Mouse (Mus musculus) olfactory bulb, adult 2 months (tissue): Measurements from ENCODE around the gene Six1. TPM values are rescaled to one million over a fixed set of nuclear protein-coding genes. Genes with fewer than 3 reads are reported as not detected.

Experiments
- H3K27ac ChIP-seq: fragments of 200-500 bp; 2 replicates; pipeline ENCODE4 v1.5.1; 2012; ENCODE audit warnings: low read depth, low read length; ENCODE audit not compliant: insufficient read depth
- H3K4me1 ChIP-seq: fragments of 200-500 bp; 2 replicates; pipeline ENCODE4 v1.6.1; 2012; ENCODE audit warnings: low read length; ENCODE audit not compliant: control insufficient read depth, insufficient read depth
- H3K4me3 ChIP-seq: fragments of 200-500 bp; 2 replicates; pipeline ENCODE4 v1.5.1; 2012; ENCODE audit warnings: mild to moderate bottlenecking, low read depth, low read length, moderate library complexity; ENCODE audit not compliant: insufficient read depth
- CTCF ChIP-seq: fragments of 200-500 bp; IDR thresholded peaks from 2 replicates; pipeline ENCODE4 v1.5.1; 2012; ENCODE audit warnings: low read depth, mild to moderate bottlenecking, low read length, moderate library complexity; ENCODE audit not compliant: insufficient read depth
- POLR2A ChIP-seq: fragments of 200-500 bp; IDR thresholded peaks from 2 replicates; pipeline ENCODE4 v1.6.1; 2012; ENCODE audit warnings: mild to moderate bottlenecking, low read depth, low read length, moderate library complexity; ENCODE audit not compliant: insufficient read depth
- WGBS: fragments of 180-500 bp; shearing (Covaris S2); methylation state at CpG from one replicate; pipeline ENCODE4 v1.1.7; 2018; 5-methylcytosine and 5-hydroxymethylcytosine counted together
- polyA plus RNA-seq: library from polyadenylated mRNA; stranded (reverse); fragments of >200 nt; gene quantifications from 2 replicates; pipeline ENCODE4 v1.2.4, GENCODE M21; 2012; ENCODE audit warnings: low replicate concordance; ENCODE audit not compliant: missing spikeins, insufficient read depth, insufficient read length

Gene Six1
- polyA plus RNA-seq, 1 experiment: not detected

DNA sequence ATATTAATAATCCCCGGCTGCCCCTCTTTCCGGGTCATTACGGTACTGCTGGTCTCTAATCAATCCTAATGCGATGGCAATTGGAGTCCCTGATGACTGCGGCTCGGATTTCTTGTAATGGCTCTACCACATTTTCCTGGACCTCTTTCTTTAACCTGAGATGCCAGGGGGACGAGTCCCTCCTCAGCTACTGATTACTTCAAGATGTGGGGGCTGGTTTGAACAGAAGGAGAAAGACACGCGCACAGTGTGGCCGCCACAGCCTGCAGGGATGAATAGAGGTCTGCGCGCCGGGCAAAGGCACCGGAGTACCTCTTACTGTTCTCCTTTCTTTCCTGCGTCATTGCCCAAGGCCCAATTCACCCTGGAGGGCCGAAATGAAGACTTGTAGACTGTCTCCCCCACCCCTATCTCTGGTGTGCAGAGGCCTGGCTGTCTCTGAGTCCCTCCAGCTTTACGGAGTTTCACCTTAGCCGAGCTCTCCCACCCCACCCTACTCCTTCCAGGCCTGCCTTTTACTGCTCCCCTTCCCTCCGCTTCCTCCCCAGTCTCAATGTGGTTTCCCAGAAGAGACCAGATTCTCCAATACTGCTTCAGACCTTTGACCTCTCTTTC is 1.5 kb downstream of the Six1 start:
- Histone ChIP-seq H3K27ac (no peak overlapping the region), H3K4me3 (no peak overlapping the region), H3K4me1 (peaks cover 8% of the 10 kb centered on the region; the same call in 1 of the 2 replicates)
- TF ChIP-seq CTCF (no peak), POLR2A (no peak)
- 9% methylated on average over 19 of the region's 19 CpGs for WGBS

DNA sequence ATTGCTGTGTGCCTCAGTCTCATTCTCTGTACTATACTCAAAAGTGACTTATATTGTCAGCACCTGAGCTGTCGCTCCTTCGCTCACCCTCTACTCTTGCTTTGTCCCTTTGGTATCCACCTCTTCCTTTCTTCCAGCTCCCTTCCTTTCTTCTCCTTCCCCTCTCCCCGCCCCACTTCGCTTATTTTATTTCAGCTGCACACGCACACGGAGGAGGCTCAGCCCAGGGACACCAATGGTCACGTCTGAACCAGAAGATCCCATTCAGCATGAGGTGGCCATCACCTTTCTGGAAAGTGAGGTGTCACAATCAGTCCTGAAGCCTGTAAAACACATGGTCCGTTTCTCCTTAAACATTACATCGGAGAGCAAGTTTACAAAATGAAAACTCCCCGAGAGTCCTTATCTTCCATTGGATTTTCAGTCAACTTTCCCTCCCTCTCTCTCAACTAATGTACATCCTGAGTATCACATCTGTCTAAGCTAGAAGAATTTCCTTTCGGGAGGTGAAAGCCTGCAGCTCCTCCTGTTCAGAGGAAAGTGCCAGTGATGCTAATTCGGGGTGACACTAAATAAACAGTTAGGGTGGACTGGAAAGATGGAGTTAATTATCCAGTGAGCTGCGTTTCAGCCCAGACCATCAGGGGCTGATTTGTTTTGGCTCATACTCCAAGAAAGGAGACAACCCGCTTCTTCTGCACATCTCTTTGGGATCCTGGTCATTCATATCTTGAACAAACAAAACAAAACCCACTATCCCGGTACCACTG is 2.7 kb downstream of the Six1 start:
- Histone ChIP-seq H3K4me3 (no peak overlapping the region), H3K4me1 (peaks cover 14% of the 10 kb centered on the region), H3K27ac (no peak overlapping the region)
- WGBS: 2% methylated on average over 15 of the region's 15 CpGs
- TF ChIP-seq CTCF (no peak), POLR2A (no peak)

DNA sequence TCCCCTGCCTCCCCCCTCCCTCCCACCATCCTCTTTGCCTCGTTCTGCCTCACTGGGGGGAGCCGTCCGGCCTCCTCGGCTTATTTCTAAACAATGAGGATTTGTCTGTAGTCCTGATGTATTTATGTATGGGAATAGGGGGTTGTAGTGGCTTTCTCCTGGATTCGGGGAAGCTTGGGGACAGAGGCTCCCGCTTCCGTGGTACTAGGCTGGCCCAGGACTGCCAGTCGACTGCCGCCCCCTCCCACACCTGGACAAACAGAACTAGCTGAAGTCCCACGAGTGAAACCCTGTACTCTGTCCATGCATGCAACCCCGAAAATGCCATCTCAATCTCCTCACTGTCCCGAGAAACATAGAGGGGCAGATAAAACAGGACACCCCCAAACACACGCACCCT is 3.4 kb downstream of the Six1 start:
- no peak for TF ChIP-seq CTCF
- TF ChIP-seq POLR2A: no peak
- H3K4me3 ChIP-seq: no peak overlapping the region
- peaks cover 14% of the 10 kb centered on the region for H3K4me1 ChIP-seq
- H3K27ac ChIP-seq: no peak overlapping the region
- whole genome bisulfite sequencing: 4% methylated on average over 13 of the region's 13 CpGs

DNA sequence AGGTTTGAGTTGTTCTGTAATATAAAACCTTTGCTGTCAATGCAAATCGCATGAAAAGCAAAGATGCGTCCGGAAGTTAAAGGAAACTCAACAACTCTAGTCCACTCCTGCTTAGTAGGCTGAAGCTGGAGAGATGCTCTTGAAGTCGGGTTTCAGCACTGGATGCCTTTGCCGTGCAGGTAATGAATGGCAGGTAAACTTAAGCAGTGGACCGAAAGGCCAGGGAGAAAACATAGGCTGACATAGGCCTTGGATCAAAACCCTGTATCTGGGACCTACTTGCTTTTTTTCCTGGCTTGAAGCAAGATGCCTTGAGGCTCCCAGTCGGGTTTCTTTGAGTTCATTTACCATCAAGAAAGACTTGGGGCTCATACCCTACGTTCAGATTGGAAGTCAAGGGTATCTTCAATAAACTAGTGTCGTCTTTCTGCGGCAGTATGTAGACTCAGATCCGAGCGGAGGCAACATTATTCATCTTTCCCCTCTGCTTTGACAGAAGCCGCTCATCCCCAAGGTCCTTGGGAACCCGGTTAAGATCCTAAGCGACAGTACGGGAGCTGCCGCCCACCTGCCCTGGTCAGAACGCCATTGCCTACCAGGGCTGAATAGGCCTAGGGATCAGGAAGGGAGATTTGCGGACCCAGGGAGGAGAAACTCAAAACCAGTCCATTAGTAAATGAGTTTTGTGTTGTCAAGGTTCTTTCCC is 4.0 kb downstream of the Six1 start:
- H3K4me3 ChIP-seq: no peak overlapping the region
- peaks cover 14% of the 10 kb centered on the region for H3K4me1 ChIP-seq
- no peak overlapping the region for H3K27ac ChIP-seq
- 10% methylated on average over 19 of the region's 19 CpGs for WGBS
- TF ChIP-seq POLR2A (no peak), CTCF (no peak)

DNA sequence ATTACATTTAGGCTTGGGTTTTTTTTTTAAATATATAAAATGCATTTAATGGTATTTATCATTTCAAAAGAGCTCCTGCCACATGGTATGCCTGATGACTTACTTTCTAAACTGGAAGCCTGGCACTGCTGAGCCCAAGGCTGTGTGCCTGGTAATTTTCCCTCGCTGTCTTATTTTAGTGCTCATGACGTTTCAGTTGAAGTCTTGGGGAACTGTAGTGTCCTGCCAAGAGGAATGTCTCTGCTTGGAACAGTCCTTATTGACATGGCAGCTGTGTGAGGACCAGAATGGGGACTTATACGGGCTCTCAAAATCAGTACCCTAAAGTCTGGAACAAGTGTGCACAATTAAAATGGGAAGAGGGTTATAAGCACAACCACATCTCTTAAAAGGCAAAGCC is 5.2 kb downstream of the Six1 start:
- WGBS: 4% methylated on average over 3 of the region's 3 CpGs
- H3K4me1 ChIP-seq: peaks cover 7% of the 10 kb centered on the region
- H3K4me3 ChIP-seq: no peak overlapping the region
- TF ChIP-seq POLR2A (no peak), CTCF (no peak)
- no peak overlapping the region for H3K27ac ChIP-seq

DNA sequence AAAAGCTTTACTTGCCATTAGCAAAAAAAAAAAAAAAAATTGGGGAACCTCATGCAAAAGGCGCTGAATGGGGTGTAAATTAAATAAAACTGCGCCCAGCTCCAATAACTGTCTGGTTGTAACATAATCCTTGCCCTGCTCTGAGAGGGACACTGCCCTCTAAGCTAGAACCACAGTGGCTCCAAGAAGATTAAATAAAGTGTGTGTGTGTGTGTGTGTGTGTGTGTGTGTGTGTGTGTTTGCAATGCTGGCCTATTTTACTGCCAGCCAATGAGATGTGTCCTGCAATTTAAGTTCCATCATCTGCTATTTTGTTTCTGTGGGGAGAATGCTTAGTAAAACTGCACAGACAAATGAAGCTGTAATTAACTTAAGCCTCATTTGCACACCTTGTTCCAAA is 6.1 kb downstream of the Six1 start:
- H3K4me1 ChIP-seq: peaks cover 6% of the 10 kb centered on the region
- WGBS: 10% methylated on average over 2 of the region's 2 CpGs
- TF ChIP-seq POLR2A: no peak
- no peak for TF ChIP-seq CTCF
- H3K4me3 ChIP-seq: no peak overlapping the region
- H3K27ac ChIP-seq: no peak overlapping the region

DNA sequence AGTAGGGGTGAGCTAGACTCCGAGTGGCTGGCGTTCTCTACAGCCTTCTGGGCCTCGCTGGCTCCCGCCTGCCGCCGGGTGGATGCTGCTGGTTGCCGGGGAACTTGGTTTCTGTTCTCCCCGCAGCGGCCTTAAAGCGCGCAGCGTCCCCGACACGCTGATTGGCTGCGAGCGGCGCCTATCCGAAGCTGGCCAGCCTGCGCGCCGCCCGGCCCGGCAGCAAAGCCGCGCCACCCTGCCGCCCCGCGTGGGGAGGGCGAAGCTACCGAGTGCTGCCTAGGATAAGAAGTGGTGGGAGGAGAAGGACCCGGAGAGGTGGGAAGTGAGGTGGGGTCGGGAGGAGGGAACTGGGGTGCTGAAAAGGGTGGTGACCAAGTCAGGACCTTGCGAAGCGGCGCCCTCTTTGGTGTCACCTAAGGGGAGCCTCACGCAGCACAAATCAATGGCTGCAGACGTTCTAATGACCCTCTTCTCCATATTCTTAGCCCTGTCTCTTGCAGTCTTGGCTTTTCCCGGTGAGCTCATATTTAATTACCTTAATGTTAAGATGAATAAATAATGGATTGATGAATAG is 7.0 kb downstream of the Six1 start:
- peaks cover 6% of the 10 kb centered on the region for H3K4me1 ChIP-seq
- peak overlapping the region; percentile 13; the same call in 1 of the 2 replicates for H3K4me3 ChIP-seq
- TF ChIP-seq CTCF: no peak
- no peak overlapping the region for H3K27ac ChIP-seq
- WGBS: under 1% methylated on average over 38 of the region's 38 CpGs

DNA sequence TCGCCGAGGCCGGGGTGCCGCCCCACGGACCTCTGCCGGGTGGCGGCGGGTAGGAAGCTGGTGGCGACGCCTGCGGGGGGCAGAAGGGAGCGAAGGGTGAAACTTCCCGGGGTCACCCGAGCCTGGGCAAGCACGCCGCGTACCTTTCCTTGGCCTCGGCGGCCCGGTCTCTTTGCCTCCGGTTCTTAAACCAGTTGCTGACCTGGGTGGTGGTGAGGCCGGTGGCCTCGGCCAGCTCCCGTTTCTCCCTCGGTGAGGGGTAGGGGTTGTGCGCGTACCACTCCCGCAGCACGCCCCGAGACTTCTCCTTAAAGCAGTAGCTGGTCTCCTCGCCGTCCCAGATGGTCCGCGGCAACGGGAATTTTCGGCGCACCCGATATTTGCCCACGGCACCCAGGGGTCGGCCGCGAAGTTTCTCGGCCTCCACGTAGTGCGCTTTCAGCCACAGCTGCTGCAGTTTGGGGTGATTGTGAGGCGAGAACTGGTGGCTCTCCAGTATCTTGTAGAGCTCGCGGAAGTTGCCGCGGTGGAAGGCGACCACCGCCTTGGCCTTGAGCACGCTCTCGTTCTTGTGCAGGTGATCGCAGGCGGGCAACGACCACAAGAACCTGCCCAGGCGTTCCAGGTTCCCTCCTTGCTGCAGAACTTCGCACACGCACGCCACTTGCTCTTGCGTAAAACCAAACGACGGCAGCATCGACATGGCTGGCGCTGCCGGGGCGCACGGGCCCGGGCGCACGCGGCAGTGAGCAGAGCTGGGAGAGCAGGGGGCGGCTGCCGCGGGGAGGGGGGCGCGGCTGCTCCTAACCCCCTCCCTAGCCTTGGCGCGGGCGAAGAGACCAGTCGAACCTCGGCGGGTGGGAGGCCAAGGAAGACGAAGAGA is 7.7 kb downstream of the Six1 start:
- under 1% methylated on average over 84 of the region's 85 CpGs for WGBS
- no peak for TF ChIP-seq CTCF
- no peak for TF ChIP-seq POLR2A
- Histone ChIP-seq H3K4me1 (peaks cover 6% of the 10 kb centered on the region), H3K27ac (no peak overlapping the region), H3K4me3 (peak overlapping the region; percentile 13; the same call in 1 of the 2 replicates)
